Comparison of ENCODE assay signal across 9 mouse cellular contexts in the genomic region with DNA sequence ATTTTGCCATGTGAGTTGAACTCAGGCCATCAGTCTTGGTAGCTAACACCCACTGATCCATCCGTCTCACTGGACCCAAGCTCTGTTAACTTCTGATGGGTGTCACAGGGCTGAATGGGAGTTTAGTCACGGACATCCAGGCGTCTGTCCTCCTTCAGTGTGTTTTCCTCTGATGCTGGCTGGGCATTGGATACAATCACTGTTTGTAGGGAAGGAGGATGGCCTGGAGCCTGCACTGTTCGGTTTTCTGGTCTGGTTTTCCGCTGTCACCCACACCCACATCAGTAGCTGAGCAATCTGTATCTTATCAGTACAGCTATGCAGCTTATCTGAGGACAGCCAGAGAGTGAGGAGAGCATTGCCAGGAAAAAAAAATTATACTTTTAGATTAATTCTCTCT.
A peak's percentile ranks its signal among the peaks of the same experiment; 100 is the strongest.
DNase-seq lines count a peak whose midpoint lies in the region; ATAC-seq and TF ChIP-seq lines count a peak whose summit lies in the region.
"Had no signal": no experiment of that assay in that cellular context is flagged by ENCODE, and none has a peak within 500 bp of the region (broad histone marks: within the 10 kb centered on the region; RNA-seq: fewer than 3 reads in every experiment).

No protein-coding gene starts in this region.

- TF ChIP-seq POLR2A in liver, adult 2 months (IDR thresholded peaks at IDR 0.05; ENCODE audit: extremely low read depth, insufficient read depth, low read length): no peak

- H3K4me3 ChIP-seq in liver, adult 2 months (ENCODE audit: insufficient read depth, low read depth, low read length): no peak overlapping the region
- H3K4me3 ChIP-seq in liver, embryonic 12.5 days: no peak overlapping the region
- no peak overlapping the region for H3K4me3 ChIP-seq in heart, postnatal 0 days (ENCODE audit: low read depth, low read length)
- H3K4me3 ChIP-seq in stomach, embryonic 14.5 days (ENCODE audit: low read depth, low read length): no peak overlapping the region

- TF ChIP-seq CTCF in liver, adult 2 months (IDR thresholded peaks at IDR 0.05; ENCODE audit: low read depth, low read length): no peak
- no peak for TF ChIP-seq CTCF in heart, postnatal 0 days (IDR thresholded peaks at IDR 0.05; ENCODE audit: low read depth)

- DNase-seq in liver, adult 2 months (ENCODE audit: extremely low read depth, low read depth, low spot score): peak; percentile 8
- no peak for DNase-seq in heart, postnatal 0 days (ENCODE audit: low spot score)
- peak; percentile 47 for DNase-seq in kidney, postnatal 10 days
- DNase-seq in testis, postnatal 14 days (ENCODE audit: low spot score): no peak
- DNase-seq in cerebellum, adult 9-11 months: no peak
- DNase-seq: right cerebral cortex, postnatal 14 days had no signal

- WGBS in liver, adult 2 months: 50% methylated on average over 5 of the region's 5 CpGs
- WGBS in liver, embryonic 12.5 days (ENCODE audit: insufficient replicate concordance): 43% methylated on average over 5 of the region's 5 CpGs
- 27% methylated on average over 5 of the region's 5 CpGs for WGBS in heart, postnatal 0 days
- WGBS in stomach, embryonic 14.5 days: 56% methylated on average over 5 of the region's 5 CpGs

- no peak for TF ChIP-seq EP300 in heart, postnatal 0 days (IDR thresholded peaks at IDR 0.05; ENCODE audit: low read depth)

- H3K27ac ChIP-seq in liver, adult 2 months (replicated peaks; ENCODE audit: insufficient read depth, low read depth, low read length): no peak overlapping the region
- no peak overlapping the region for H3K27ac ChIP-seq in liver, embryonic 12.5 days
- H3K27ac ChIP-seq in heart, postnatal 0 days (ENCODE audit: low read depth): peak overlapping the region; percentile 72
- peak overlapping the region; percentile 3; the same call in 1 of the 2 replicates for H3K27ac ChIP-seq in stomach, embryonic 14.5 days (ENCODE audit: low read length)

- no peaks in the 10 kb centered on the region for H3K9me3 ChIP-seq in liver, embryonic 12.5 days (replicated peaks)
- H3K9me3 ChIP-seq in heart, postnatal 0 days (replicated peaks; ENCODE audit: control insufficient read depth, low read length): no peaks in the 10 kb centered on the region
- H3K9me3 ChIP-seq in stomach, embryonic 14.5 days (ENCODE audit: control insufficient read depth, low read depth, low read length): no peaks in the 10 kb centered on the region

- H3K36me3 ChIP-seq in liver, adult 2 months (ENCODE audit: control insufficient read depth, insufficient read depth, low read length): no peaks in the 10 kb centered on the region
- no peaks in the 10 kb centered on the region for H3K36me3 ChIP-seq in liver, embryonic 12.5 days
- no peaks in the 10 kb centered on the region for H3K36me3 ChIP-seq in heart, postnatal 0 days (replicated peaks; ENCODE audit: control insufficient read depth, insufficient read depth, low read length)
- no peaks in the 10 kb centered on the region for H3K36me3 ChIP-seq in stomach, embryonic 14.5 days (ENCODE audit: control insufficient read depth, insufficient read depth, low read length)

- H3K4me2 ChIP-seq in liver, embryonic 12.5 days: no peak overlapping the region
- peak overlapping the region; percentile 1; the same call in 1 of the 2 replicates for H3K4me2 ChIP-seq in heart, postnatal 0 days (ENCODE audit: low read depth, low read length)
- no peak overlapping the region for H3K4me2 ChIP-seq in stomach, embryonic 14.5 days (replicated peaks; ENCODE audit: low read depth, low read length)

- peaks cover 3% of the 10 kb centered on the region; the same call in 1 of the 2 replicates for H3K27me3 ChIP-seq in liver, adult 2 months (ENCODE audit: control insufficient read depth, insufficient read depth, low read length)
- H3K27me3 ChIP-seq in liver, embryonic 12.5 days (replicated peaks): no peaks in the 10 kb centered on the region
- no peaks in the 10 kb centered on the region for H3K27me3 ChIP-seq in heart, postnatal 0 days (ENCODE audit: control insufficient read depth, insufficient read depth, low read length)
- H3K27me3 ChIP-seq in stomach, embryonic 14.5 days (ENCODE audit: control insufficient read depth, insufficient read depth, low read length): no peaks in the 10 kb centered on the region

- no peak overlapping the region for H3K9ac ChIP-seq in liver, adult 2 months (ENCODE audit: low read depth, low read length)
- no peak overlapping the region for H3K9ac ChIP-seq in liver, embryonic 12.5 days
- H3K9ac ChIP-seq in heart, postnatal 0 days (replicated peaks; ENCODE audit: low read depth, low read length): no peak overlapping the region
- no peak overlapping the region for H3K9ac ChIP-seq in stomach, embryonic 14.5 days (replicated peaks; ENCODE audit: low read depth, low read length)

- no peaks in the 10 kb centered on the region for H3K79me2 ChIP-seq in liver, adult 2 months (ENCODE audit: control insufficient read depth, insufficient read depth, low read length)

- no peak for ATAC-seq in liver, embryonic 12.5 days
- ATAC-seq in heart, postnatal 0 days (ENCODE audit: insufficient read depth, low read depth): peak; percentile 57
- no peak for ATAC-seq in stomach, embryonic 14.5 days (ENCODE audit: insufficient number of reproducible peaks, insufficient read depth, low FRiP score, low read depth)
- ATAC-seq in erythroid progenitor cell, adult 5-6 weeks (replicated peaks; ENCODE audit: low FRiP score, poor library complexity, severe bottlenecking): no peak

- no peaks in the 10 kb centered on the region for H3K4me1 ChIP-seq in liver, adult 2 months (ENCODE audit: control insufficient read depth, insufficient read depth, low read length)
- no peaks in the 10 kb centered on the region for H3K4me1 ChIP-seq in liver, embryonic 12.5 days
- H3K4me1 ChIP-seq in heart, postnatal 0 days (ENCODE audit: control insufficient read depth, insufficient read depth): no peaks in the 10 kb centered on the region
- peaks cover 3% of the 10 kb centered on the region; the same call in 1 of the 2 replicates for H3K4me1 ChIP-seq in stomach, embryonic 14.5 days (ENCODE audit: control insufficient read depth, insufficient read depth, low read length)

Comparison
In these comparisons a context has a peak if more than half of its experiments do, and no peak if none do; other contexts are left out.
1. DNase-seq: peak in liver, adult 2 months (single experiment) and kidney, postnatal 10 days (single experiment); none in heart, postnatal 0 days (single experiment), testis, postnatal 14 days (single experiment) and cerebellum, adult 9-11 months (single experiment).
2. H3K27ac ChIP-seq: peak in heart, postnatal 0 days (single experiment) and stomach, embryonic 14.5 days (single experiment); none in liver, adult 2 months (single experiment) and liver, embryonic 12.5 days (single experiment).